Mouse (Mus musculus): ENCODE results near the gene Rfx7. TPM values are rescaled to one million over a fixed set of nuclear protein-coding genes. Genes with fewer than 3 reads are reported as not detected.
A peak's percentile ranks its signal among the peaks of the same experiment; 100 is the strongest.

Rfx7 gene
- polyA plus RNA-seq, 1 experiment from 2014 or later = 14.9 TPM

- WGBS = 45% methylated on average over 11 of the region's 11 CpGs
- Histone ChIP-seq H3K36me3 (ENCODE audit: control insufficient read depth, insufficient read depth, low read length) (no peaks in the 10 kb centered on the region), H3K9me3 (replicated peaks; ENCODE audit: control insufficient read depth, low read length, poor library complexity, severe bottlenecking) (no peaks in the 10 kb centered on the region), H3K4me3 (ENCODE audit: low read depth, low read length) (no peak overlapping the region), H3K4me2 (ENCODE audit: low read length) (no peak overlapping the region), H3K27me3 (ENCODE audit: control insufficient read depth, insufficient read depth, low read depth, low read length) (no peaks in the 10 kb centered on the region), H3K4me1 (ENCODE audit: control insufficient read depth, insufficient read depth, low read length) (no peaks in the 10 kb centered on the region), H3K9ac (ENCODE audit: low read depth, low read length) (no peak overlapping the region), H3K27ac (ENCODE audit: low read length) (no peak overlapping the region)
- no peak for ATAC-seq
These were observed 19.6 kb upstream of the Rfx7 start for GRCm38 (mm10) chr9:72512229-72512981.

DNA sequence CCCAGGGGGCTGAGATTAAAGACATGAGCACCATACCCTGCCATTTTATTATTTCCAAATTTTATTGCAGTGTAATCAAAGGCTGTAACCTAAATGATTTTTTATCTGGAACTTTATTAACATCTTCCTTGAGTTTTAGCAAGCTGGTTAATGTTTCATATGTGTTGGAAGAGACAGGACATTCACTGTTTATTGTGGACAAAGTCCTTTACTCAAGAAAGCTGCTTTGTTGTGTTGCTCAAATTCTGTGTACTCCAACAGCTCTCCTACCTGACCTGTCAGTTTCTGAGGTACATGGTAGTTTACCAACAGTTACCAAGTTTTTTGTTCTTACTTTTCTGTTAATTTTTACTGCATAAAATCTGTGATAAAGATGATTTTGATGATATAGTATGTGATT, 16.7 kb upstream of the Rfx7 start:
- Histone ChIP-seq H3K27me3 (ENCODE audit: control insufficient read depth, insufficient read depth, low read depth, low read length) (no peaks in the 10 kb centered on the region), H3K27ac (ENCODE audit: low read length) (no peak overlapping the region), H3K9me3 (replicated peaks; ENCODE audit: control insufficient read depth, low read length, poor library complexity, severe bottlenecking) (no peaks in the 10 kb centered on the region), H3K4me3 (ENCODE audit: low read depth, low read length) (no peak overlapping the region), H3K36me3 (ENCODE audit: control insufficient read depth, insufficient read depth, low read length) (no peaks in the 10 kb centered on the region), H3K9ac (ENCODE audit: low read depth, low read length) (no peak overlapping the region), H3K4me2 (ENCODE audit: low read length) (no peak overlapping the region), H3K4me1 (ENCODE audit: control insufficient read depth, insufficient read depth, low read length) (no peaks in the 10 kb centered on the region)
- no peak for ATAC-seq

- no peak for ATAC-seq
- Histone ChIP-seq H3K36me3 (ENCODE audit: control insufficient read depth, insufficient read depth, low read length) (no peaks in the 10 kb centered on the region), H3K9me3 (replicated peaks; ENCODE audit: control insufficient read depth, low read length, poor library complexity, severe bottlenecking) (no peaks in the 10 kb centered on the region), H3K27me3 (ENCODE audit: control insufficient read depth, insufficient read depth, low read depth, low read length) (no peaks in the 10 kb centered on the region), H3K9ac (ENCODE audit: low read depth, low read length) (no peak overlapping the region), H3K4me3 (ENCODE audit: low read depth, low read length) (no peak overlapping the region), H3K4me2 (ENCODE audit: low read length) (no peak overlapping the region), H3K27ac (ENCODE audit: low read length) (no peak overlapping the region), H3K4me1 (ENCODE audit: control insufficient read depth, insufficient read depth, low read length) (no peaks in the 10 kb centered on the region)
These were observed 12.8 kb upstream of the Rfx7 start for GRCm38 (mm10) chr9:72519246-72519645.

GRCm38 (mm10) chr9:72520849-72521248, 11.2 kb upstream of the Rfx7 start:
- H3K36me3 ChIP-seq (ENCODE audit: control insufficient read depth, insufficient read depth, low read length) = no peaks in the 10 kb centered on the region
- no peak overlapping the region for H3K4me2 ChIP-seq (ENCODE audit: low read length)
- H3K4me3 ChIP-seq (ENCODE audit: low read depth, low read length) = no peak overlapping the region
- H3K27ac ChIP-seq (ENCODE audit: low read length) = no peak overlapping the region
- no peaks in the 10 kb centered on the region for H3K9me3 ChIP-seq (replicated peaks; ENCODE audit: control insufficient read depth, low read length, poor library complexity, severe bottlenecking)
- no peak for ATAC-seq
- H3K9ac ChIP-seq (ENCODE audit: low read depth, low read length) = no peak overlapping the region
- no peaks in the 10 kb centered on the region for H3K4me1 ChIP-seq (ENCODE audit: control insufficient read depth, insufficient read depth, low read length)
- no peaks in the 10 kb centered on the region for H3K27me3 ChIP-seq (ENCODE audit: control insufficient read depth, insufficient read depth, low read depth, low read length)

DNA sequence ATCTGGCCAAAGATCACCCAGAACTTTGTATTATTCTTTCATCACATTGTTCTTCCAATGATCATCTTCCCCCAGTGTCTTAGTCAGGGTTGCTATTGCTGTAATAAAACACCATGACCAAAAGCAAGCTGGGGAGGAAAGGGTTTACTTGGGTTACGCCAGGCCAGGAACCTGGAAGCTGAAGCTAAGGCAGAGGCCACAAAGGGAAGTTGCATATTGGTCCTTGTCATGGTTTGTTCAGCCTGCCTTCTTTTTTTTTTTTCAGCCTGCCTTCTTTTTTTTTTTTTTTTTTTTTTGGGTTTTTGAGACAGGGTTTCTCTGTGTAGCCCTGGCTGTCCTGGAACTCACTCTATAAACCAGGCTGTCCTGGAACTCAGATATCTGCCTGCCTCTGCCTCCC, 5.9 kb upstream of the Rfx7 start:
- Histone ChIP-seq H3K9ac (ENCODE audit: low read depth, low read length) (no peak overlapping the region), H3K27ac (ENCODE audit: low read length) (no peak overlapping the region), H3K4me2 (ENCODE audit: low read length) (no peak overlapping the region), H3K4me3 (ENCODE audit: low read depth, low read length) (no peak overlapping the region), H3K9me3 (replicated peaks; ENCODE audit: control insufficient read depth, low read length, poor library complexity, severe bottlenecking) (no peaks in the 10 kb centered on the region), H3K4me1 (ENCODE audit: control insufficient read depth, insufficient read depth, low read length) (peaks cover 12% of the 10 kb centered on the region), H3K27me3 (ENCODE audit: control insufficient read depth, insufficient read depth, low read depth, low read length) (no peaks in the 10 kb centered on the region), H3K36me3 (ENCODE audit: control insufficient read depth, insufficient read depth, low read length) (no peaks in the 10 kb centered on the region)
- ATAC-seq = no peak
- WGBS = 91% methylated on average over 1 of the region's 1 CpGs

DNA sequence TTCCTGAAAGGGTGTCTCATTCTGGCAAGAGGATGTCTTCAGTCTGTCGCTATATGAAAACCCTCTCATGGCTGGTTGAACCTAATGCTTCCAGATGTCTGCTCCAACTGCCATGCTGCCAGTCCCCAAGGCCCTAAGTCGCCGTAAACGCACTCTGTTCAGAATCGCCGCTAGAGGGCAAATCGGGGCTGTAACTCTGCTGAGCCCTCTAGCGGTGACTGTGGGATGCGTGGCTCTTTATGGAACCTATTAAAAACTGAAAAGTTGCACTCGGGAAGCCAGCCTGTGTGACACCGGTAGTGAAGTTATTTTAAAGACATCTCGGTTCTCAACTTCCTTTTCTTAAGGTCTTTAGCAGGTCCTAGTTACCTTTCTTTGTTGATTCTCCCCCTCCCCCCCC, 1.8 kb upstream of the Rfx7 start:
- H3K27ac ChIP-seq (ENCODE audit: low read length) = peak overlapping the region; percentile 42; the same call in 1 of the 2 replicates
- no peak overlapping the region for H3K4me3 ChIP-seq (ENCODE audit: low read depth, low read length)
- no peak overlapping the region for H3K9ac ChIP-seq (ENCODE audit: low read depth, low read length)
- peaks cover 14% of the 10 kb centered on the region for H3K4me1 ChIP-seq (ENCODE audit: control insufficient read depth, insufficient read depth, low read length)
- WGBS = 0% methylated on average over 12 of the region's 12 CpGs
- no peaks in the 10 kb centered on the region for H3K27me3 ChIP-seq (ENCODE audit: control insufficient read depth, insufficient read depth, low read depth, low read length)
- no peaks in the 10 kb centered on the region for H3K9me3 ChIP-seq (replicated peaks; ENCODE audit: control insufficient read depth, low read length, poor library complexity, severe bottlenecking)
- peak overlapping the region; percentile 79; the same call in 1 of the 2 replicates for H3K4me2 ChIP-seq (ENCODE audit: low read length)
- no peak for ATAC-seq
- no peaks in the 10 kb centered on the region for H3K36me3 ChIP-seq (ENCODE audit: control insufficient read depth, insufficient read depth, low read length)

DNA sequence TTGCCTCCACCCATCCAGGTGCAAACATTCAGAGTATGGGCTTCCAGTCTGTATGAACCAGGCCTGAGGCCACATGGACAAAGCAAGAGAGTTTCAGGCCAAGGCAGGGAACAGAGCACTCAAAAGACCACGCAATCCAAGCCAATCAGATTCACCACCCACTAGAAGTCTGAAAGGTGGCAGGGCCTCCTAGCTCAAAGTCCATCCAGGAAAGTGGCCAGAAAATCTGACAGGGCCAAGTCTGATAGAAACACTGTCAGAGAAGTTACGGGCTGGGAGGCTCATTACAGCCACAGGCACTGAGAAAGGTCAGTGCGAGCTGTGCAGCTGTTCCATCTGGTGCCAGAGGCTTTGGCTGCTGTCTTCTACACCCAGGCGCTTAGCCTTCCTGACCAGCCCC, 1.2 kb upstream of the Rfx7 start:
- peaks cover 18% of the 10 kb centered on the region for H3K4me1 ChIP-seq (ENCODE audit: control insufficient read depth, insufficient read depth, low read length)
- peak overlapping the region; percentile 96 for H3K9ac ChIP-seq (ENCODE audit: low read depth, low read length)
- peak overlapping the region; percentile 94 for H3K4me3 ChIP-seq (ENCODE audit: low read depth, low read length)
- no peaks in the 10 kb centered on the region for H3K36me3 ChIP-seq (ENCODE audit: control insufficient read depth, insufficient read depth, low read length)
- 29% methylated on average over 4 of the region's 4 CpGs for WGBS
- peak overlapping the region; percentile 100 for H3K27ac ChIP-seq (ENCODE audit: low read length)
- peak; percentile 11 for ATAC-seq
- peak overlapping the region; percentile 79 for H3K4me2 ChIP-seq (ENCODE audit: low read length)
- H3K9me3 ChIP-seq (replicated peaks; ENCODE audit: control insufficient read depth, low read length, poor library complexity, severe bottlenecking) = no peaks in the 10 kb centered on the region
- H3K27me3 ChIP-seq (ENCODE audit: control insufficient read depth, insufficient read depth, low read depth, low read length) = no peaks in the 10 kb centered on the region

- H3K4me3 ChIP-seq (ENCODE audit: low read depth, low read length) = peak overlapping the region; percentile 94
- peak; percentile 94 for ATAC-seq
- peak overlapping the region; percentile 96 for H3K9ac ChIP-seq (ENCODE audit: low read depth, low read length)
- no peaks in the 10 kb centered on the region for H3K36me3 ChIP-seq (ENCODE audit: control insufficient read depth, insufficient read depth, low read length)
- H3K9me3 ChIP-seq (replicated peaks; ENCODE audit: control insufficient read depth, low read length, poor library complexity, severe bottlenecking) = no peaks in the 10 kb centered on the region
- WGBS = 1% methylated on average over 34 of the region's 35 CpGs
- peak overlapping the region; percentile 79 for H3K4me2 ChIP-seq (ENCODE audit: low read length)
- peak overlapping the region; percentile 100 for H3K27ac ChIP-seq (ENCODE audit: low read length)
- no peaks in the 10 kb centered on the region for H3K27me3 ChIP-seq (ENCODE audit: control insufficient read depth, insufficient read depth, low read depth, low read length)
- H3K4me1 ChIP-seq (ENCODE audit: control insufficient read depth, insufficient read depth, low read length) = peaks cover 18% of the 10 kb centered on the region
These were observed 597 bp upstream of the Rfx7 start for GRCm38 (mm10) chr9:72531291-72531995.

DNA sequence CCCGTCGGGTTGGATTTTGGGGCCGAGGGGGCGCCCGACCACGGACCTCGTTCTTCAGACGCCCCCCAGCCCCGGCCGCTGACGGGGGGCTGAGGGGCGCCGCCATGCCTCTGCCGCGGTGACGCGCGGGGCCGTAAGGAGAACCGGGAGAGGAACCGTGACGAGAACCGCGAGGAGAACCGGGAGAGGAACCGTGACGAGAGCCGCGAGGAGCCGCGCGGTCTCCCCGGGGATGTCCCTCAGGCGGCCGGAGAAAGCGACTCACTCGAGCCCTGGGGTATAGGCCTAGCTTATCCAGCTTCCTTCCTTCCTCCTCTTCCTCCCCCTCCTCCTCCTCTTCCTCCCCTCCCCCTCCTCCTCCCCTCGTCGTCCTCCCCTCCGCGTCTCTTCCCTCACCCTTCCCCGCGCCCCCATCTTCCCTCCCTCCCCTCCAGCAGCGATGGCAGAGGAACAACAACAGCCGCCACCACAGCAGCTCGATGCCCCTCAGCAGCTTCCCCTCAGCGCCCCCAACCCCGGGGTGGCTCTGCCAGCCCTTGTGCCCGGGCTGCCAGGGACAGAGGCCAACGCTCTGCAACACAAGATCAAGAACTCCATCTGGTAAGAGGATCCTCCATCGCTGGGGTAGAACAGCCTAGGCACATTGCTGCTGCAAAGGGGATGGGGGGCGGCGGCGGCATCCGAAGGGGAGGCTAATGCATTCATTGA, 495 bp downstream of the Rfx7 start:
- Histone ChIP-seq H3K9ac (ENCODE audit: low read depth, low read length) (peak overlapping the region; percentile 96), H3K9me3 (replicated peaks; ENCODE audit: control insufficient read depth, low read length, poor library complexity, severe bottlenecking) (no peaks in the 10 kb centered on the region), H3K27ac (ENCODE audit: low read length) (peak overlapping the region; percentile 100), H3K4me2 (ENCODE audit: low read length) (peak overlapping the region; percentile 79), H3K27me3 (ENCODE audit: control insufficient read depth, insufficient read depth, low read depth, low read length) (no peaks in the 10 kb centered on the region), H3K4me3 (ENCODE audit: low read depth, low read length) (peak overlapping the region; percentile 94), H3K36me3 (ENCODE audit: control insufficient read depth, insufficient read depth, low read length) (no peaks in the 10 kb centered on the region), H3K4me1 (ENCODE audit: control insufficient read depth, insufficient read depth, low read length) (peaks cover 18% of the 10 kb centered on the region)
- WGBS = under 1% methylated on average over 31 of the region's 55 CpGs
- peak; percentile 40 for ATAC-seq
